Mouse (Mus musculus): ENCODE measurements around the gene Rbpjl.

Gene Rbpjl

DNA sequence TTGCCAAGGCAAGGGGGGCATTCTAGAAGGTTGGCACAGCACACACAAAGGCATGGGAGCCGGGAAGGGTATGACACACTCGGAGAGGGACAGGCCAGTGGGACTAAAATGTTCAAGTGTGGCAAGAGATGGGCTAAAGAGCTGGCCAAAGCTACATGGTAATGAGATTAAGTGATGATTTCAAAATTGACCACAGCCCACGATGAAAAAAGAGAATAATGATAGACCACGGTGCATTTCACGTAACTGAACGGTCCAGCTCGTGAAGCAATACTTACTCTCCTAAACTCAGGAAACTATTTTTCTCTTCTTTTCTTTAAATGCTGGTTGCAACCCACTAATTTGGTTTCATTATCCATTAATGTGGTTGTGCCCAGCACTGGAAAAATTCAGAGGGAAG lies 6.9 kb upstream of the Rbpjl start:
- no peak for DNase-seq

GRCm38 (mm10) chr2:164396911-164397310 lies 6.0 kb upstream of the Rbpjl start:
- DNase-seq: no peak

DNA sequence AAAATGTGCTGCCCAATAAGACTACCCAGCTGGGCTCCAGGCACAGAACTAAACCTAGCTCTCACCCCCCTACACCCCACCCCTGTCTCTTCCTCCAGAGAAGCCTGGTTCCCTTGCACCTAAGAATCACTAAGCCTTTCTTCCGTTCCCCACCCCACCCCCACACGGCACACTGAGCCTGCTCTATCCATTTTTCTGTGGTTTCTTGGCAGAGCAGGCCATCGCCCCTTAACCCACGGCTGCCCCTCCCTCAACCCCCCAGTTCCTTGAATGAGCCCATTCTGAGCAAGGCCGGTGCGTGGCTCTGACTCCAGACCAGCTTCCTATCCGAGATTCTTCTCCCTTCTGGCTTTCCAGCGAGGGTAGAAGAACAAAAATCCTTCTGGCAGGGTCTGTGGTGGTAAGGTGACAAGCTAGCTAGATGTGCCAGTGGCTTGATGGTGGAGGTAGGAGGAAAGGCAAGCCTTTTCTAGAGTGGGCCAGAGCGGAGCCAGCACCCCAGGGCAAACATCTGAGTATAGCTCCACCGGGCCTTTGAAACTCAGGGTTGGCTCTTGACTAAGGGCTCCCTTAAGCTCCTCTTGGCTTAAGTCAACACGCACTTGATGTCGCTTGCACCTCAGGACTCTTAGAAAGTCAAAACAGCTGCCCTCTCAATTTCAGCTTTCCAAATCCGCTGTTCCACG lies 598 bp downstream of the Rbpjl start:
- no peak for DNase-seq

DNA sequence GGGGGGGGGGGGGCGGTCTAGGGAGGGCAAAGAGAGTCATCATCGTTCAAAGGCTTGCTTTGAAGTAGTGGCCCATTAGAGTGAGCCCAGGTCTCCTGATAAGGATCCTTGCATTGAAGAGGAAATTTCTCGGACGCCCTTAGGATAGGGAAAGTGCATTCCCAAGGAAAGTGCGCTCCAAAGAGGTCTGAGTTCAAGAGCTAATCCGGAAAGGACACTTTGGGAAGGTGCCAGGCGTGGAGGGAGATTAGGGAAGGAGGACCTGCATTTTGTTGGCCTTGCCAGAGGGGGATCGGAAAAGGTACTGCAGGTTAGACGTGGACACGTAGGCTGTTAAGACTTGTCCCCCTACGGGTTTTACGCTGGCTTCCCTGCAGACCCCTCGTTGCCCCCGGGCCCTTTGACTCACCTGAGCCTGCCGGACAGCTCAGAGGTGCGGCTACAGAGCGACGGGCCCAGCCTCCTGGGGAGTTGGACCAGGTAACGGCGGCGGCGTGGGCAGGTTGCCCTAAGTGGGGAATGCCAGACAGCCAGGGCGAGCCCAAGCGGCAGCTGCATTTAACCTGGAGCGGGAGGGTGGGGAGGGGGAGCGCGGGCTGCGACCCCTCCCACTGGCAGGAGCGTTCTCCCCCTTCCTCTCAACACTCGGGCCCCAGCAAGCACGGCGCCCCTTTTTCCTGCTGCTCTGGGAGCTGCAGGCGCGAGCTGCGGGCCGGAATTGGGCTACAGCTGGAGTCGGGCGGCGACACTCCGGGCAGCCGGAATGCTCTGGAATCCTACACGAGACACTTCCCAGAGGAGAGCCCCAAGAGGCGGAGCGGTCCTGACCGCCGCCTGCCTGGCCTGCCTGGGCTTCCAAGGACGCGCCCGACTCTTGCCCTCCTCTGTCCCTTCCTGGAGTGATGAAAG lies 1.4 kb downstream of the Rbpjl start:
- DNase-seq: no peak

GRCm38 (mm10) chr2:164405060-164405459 lies 2.1 kb downstream of the Rbpjl start, which contains the start of gene Matn4:
Gene Matn4 (minus strand): TSS chr2:164405160.
- DNase-seq: no peak

DNA sequence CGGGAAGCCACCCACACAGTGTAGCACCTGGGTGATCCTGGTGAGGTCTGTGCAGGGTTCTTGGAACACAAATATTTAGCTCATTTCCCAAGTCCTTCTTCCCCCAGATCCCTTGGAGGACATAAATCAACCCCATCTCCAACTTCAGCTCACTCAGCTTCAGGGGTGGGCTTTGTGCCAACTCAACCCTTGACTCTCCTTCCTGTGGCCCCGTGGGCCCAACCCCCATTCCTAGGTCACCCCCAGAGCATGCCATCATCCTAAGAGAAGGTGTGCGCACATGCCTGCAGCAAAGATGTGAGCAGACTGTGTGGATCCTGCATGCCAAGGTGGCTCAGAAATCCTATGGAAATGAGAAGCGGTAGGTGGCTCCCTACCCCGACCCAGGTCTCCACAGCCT lies 2.6 kb downstream of the Rbpjl start:
- no peak for DNase-seq

GRCm38 (mm10) chr2:164407708-164408107 lies 4.8 kb downstream of the Rbpjl start:
- no peak for DNase-seq

DNA sequence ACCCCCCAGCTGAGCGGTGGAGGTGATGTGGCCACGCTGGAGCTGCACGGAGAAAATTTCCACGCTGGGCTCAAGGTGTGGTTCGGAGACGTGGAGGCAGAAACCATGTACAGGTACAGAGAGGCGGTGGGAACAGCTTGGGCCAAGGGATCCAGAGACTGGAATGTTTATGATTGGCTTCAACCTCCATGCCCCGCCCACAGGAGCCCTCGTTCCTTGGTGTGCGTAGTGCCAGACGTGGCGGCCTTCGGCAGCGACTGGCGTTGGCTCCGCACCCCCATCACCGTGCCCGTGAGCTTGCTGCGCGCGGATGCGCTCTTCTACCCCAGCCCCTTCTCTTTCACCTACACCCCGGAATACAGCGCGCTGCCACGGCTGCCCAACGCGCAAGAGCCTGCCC lies 11.2 kb downstream of the Rbpjl start:
- no peak for DNase-seq

DNA sequence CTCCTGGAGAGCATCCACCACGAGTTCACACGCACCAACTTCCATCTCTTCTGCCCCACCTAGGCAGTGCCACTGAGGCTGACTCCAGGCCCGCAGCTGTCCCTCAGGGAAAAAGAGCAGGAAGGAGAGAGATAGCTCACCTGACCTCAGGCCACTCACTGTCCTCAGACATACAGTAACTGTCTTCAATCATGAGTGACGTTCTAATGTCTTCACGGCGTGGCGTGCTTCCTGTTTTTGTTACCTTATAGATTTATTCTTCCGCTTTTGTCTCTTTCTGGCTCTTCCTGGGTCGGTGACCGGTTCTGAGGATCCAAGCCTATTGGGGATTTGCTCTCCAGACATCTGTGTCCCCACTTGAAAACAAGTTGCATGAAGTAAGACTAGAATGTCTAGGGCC lies 11.6 kb downstream of the Rbpjl start:
- DNase-seq: no peak

DNA sequence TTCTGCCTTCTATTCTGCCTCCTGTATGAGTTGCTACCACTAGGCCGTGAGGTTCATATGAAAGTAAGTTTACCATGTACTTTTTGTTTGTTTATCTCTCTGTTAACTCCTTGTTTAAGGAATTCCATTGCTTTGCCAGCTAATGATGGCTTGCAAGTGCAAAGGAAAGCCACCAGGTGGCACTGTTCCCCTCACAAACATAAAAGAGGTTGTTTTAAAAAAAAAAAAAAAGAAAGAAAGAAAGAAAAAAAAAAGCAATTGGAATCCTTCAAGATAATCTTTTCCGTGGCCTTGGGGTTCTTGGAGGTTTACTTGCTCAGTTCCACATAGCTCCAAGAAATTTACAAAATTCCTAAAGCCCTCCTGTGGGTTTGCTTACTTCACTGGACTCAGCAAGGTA lies 14.3 kb downstream of the Rbpjl start:
- no peak for DNase-seq

- no peak for DNase-seq
Measured at GRCm38 (mm10) chr2:164418308-164418875, 15.5 kb downstream of the Rbpjl start.

DNA sequence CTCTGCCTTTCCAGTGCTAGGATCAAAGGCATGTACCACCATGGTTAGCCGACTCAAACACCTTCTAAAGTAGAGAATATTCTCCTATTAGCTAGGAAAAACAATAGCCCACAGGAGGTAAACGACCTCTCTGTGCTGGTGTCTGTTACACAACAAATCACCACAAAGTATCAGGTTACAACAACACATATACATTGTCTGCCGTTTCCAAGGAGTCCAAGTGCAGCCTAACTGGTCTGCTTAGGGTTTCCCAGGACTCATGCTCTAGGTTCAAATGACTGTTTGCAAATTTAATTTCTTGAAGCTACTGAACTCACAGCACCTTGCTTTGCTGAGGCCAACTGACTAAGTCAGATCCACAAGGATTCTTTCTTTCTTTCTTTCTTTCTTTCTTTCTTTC lies 16.5 kb downstream of the Rbpjl start:
- no peak for DNase-seq

GRCm38 (mm10) chr2:164421306-164421705 lies 18.4 kb downstream of the Rbpjl start:
- DNase-seq: no peak

- DNase-seq: no peak
Measured at GRCm38 (mm10) chr2:164421979-164422378, 19.0 kb downstream of the Rbpjl start.

DNA sequence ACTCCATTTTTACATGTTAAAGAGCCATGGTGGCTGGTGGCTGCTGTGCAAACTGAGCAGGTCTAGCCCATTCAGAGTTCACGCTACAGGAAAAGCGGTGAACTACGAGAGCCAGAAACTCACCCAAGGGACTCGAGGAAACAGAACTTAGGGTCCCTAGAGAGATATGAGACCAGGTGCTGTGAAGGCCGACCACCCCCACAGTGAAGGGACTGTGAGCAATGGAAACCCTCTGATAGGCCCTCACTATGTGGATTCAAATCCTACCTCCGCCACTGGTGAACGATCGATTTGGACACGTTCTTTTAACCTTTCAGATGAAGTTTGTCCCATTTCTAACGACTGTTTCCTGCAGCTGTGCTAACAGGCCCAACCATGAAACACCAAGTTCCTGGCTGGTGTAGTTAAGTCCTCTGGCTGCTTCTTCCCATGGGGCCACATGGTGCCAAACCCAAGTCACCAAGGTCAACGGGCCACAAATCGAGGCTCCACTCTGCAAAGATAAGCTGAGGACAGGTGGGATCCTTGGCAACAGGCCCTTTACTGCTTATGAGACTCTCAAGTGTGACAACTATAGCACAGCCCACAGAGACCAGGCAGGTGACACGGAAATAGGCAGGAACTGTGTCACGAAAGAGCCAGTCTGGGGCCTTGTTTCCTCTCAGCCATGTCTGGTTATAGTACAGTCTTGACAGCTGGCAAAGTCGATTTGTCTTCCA lies 19.9 kb downstream of the Rbpjl start:
- DNase-seq: no peak

GRCm38 (mm10) chr2:164423464-164423863 lies 20.5 kb downstream of the Rbpjl start:
- DNase-seq: no peak

DNA sequence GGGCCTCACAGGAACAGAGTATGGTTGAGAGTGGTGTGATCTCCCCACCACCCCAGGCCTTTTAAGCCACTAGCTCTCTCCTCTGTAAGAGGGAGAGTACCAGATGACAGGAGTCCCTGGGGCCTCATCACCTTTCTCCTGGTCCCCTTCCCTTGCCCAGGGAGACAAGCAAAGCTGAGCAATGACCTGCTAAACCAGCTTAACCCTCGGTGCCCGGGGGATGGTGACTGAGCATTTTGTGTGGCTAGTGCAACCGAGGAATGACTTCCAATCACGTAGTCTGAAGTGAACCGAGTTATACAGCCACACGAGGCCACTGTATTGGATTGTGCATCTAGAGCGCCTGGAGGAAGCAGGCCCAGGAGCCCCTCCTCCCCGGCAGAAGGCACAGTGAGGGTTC lies 21.5 kb downstream of the Rbpjl start:
- no peak for DNase-seq

GRCm38 (mm10) chr2:164425401-164425800 lies 22.5 kb downstream of the Rbpjl start:
- no peak for DNase-seq

- DNase-seq: no peak
Measured at GRCm38 (mm10) chr2:164426121-164426520, 23.2 kb downstream of the Rbpjl start.

DNA sequence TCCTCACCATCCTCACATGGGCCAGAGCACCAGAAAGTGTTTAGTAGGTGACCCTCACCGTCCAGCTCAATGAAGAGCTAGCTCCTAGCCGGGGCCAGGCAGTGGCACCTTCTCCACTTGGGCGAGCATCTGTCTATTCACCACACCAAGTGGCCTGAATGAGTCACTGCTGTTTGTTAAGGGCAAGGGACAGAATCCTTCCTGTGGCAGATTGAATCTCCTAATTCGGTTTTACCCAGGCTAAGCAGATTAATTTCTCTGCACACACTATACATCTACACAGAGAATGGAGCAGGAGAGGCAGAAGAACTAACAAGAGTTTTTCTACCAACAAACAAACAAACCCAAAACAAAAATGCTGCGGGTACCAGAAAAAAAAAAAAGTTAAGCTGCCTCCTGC lies 24.0 kb downstream of the Rbpjl start:
- no peak for DNase-seq

GRCm38 (mm10) chr2:164428451-164428850 lies 25.5 kb downstream of the Rbpjl start:
- no peak for DNase-seq

DNA sequence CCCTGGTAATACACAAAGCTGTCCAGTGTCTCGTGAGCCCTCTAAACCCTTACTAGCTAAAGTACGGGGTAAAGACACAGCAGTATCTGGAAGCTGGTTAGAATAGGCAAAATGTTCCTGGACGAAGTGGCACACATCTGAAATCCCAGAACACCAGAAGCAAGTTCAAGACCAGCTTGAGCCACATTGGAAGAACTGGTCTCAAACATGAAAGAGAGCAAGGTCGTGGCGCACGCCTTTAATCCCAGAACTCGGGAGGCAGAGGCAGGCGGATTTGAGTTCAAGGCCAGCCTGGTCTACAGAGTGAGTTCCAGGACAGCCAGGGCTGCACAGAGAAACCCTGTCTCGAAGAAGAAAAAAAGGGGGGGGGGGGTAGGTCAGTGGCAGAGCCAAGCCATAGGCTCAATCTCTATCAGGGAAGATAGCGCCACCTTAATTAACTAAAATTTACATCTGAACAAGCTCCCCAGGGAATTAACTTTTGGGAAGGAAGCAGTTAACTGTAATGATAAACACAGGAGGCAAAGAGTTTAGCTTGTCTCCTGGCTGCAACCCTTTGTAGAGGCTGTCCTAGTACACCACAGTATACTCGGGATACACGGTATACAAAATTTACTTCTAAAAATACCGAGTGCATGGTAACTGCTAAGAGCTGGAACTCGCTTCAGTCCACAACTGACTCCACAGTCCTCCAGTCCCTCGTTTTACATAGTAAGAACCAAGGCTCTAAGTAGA lies 27.1 kb downstream of the Rbpjl start:
- DNase-seq: no peak

- DNase-seq: no peak
Measured at GRCm38 (mm10) chr2:164430697-164431096, 27.8 kb downstream of the Rbpjl start.

All from layer of hippocampus, adult 9-11 months (tissue).